Mouse (Mus musculus) layer of hippocampus, postnatal 25 days (tissue): ENCODE data around the gene Ripply2. TPM values are rescaled to one million over a fixed set of nuclear protein-coding genes. Genes with fewer than 3 reads are reported as not detected.

Source experiments
- DNase-seq, 2 experiments: peaks; one replicate each; pipeline ENCODE4 v3.0.0; 2022; ENCODE audit warnings: mixed read lengths in 2 of 2, low spot score in 1 of 2; ENCODE audit errors: extremely low spot score in 1 of 2
- total RNA-seq, 2 experiments: library from RNA; stranded (reverse); gene quantifications; 2 replicates each; pipeline ENCODE4 v1.2.3; 2021

Ripply2 gene
- total RNA-seq, 2 experiments from 2014 or later, result 10.7 TPM

- peak; percentile 93 to 94 for DNase-seq
These were observed 6.6 kb downstream of the Ripply2 start, which contains the start of gene Cyb5r4 for GRCm38 (mm10) chr9:87021778-87022523. Gene Cyb5r4 (plus strand): TSS chr9:87022014.

GRCm38 (mm10) chr9:87025764-87026163 is 10.4 kb downstream of the Ripply2 start:
- DNase-seq, result no peak

GRCm38 (mm10) chr9:87027423-87028084 is 12.2 kb downstream of the Ripply2 start:
- DNase-seq, result peak; percentile 37 to 74

GRCm38 (mm10) chr9:87032196-87032595 is 16.9 kb downstream of the Ripply2 start:
- DNase-seq, result no peak

- DNase-seq, result no peak
These were observed 19.7 kb downstream of the Ripply2 start for GRCm38 (mm10) chr9:87034831-87035580.

- DNase-seq, result no peak
These were observed 34.1 kb downstream of the Ripply2 start for GRCm38 (mm10) chr9:87049425-87049824.

- no peak for DNase-seq
These were observed 40.4 kb downstream of the Ripply2 start for GRCm38 (mm10) chr9:87055547-87056235.

GRCm38 (mm10) chr9:87062337-87062736 is 47.0 kb downstream of the Ripply2 start:
- DNase-seq, result no peak

- no peak for DNase-seq
These were observed 52.8 kb downstream of the Ripply2 start for GRCm38 (mm10) chr9:87068160-87068559.

Other genes starting within 250 kb of the Ripply2 start
- gene Snap91, start 134.9 kb upstream of the Ripply2 start, total RNA-seq, result 100 to 1,000 TPM; 383 to 406 TPM
- gene Cyb5r4, start 6.5 kb downstream of the Ripply2 start, total RNA-seq, result 10 to 100 TPM; 34.3 to 34.5 TPM
- 1 to 10 TPM; 2.6 to 4.3 TPM for gene Mrap2, start 128.8 kb downstream of the Ripply2 start, total RNA-seq
- gene Cep162, start 240.0 kb downstream of the Ripply2 start, total RNA-seq, result 10 to 100 TPM in 1 of 2 experiments, 1 to 10 TPM in 1; 7.6 to 11.4 TPM